Mouse (Mus musculus) midbrain, embryonic 10.5 days (tissue): Measurements from ENCODE around the gene Rps6kb1. TPM values are rescaled to one million over a fixed set of nuclear protein-coding genes. Genes with fewer than 3 reads are reported as not detected.

Experiments used
- DNase-seq: peaks from one replicate; pipeline ENCODE4 v3.0.0-alpha.2; 2017; ENCODE audit warnings: low spot score
- H3K27ac ChIP-seq: fragments of 300-500 bp; sonication (generic); replicated peaks from 2 replicates; pipeline ENCODE4 v1.5.1; 2016; ENCODE audit warnings: mild to moderate bottlenecking
- H3K27me3 ChIP-seq: fragments of 300-500 bp; sonication (generic); 2 replicates; pipeline ENCODE4 v1.6.1; 2016; ENCODE audit warnings: low read depth, mild to moderate bottlenecking; ENCODE audit not compliant: poor library complexity, severe bottlenecking
- H3K36me3 ChIP-seq: fragments of 300-500 bp; sonication (generic); 2 replicates; pipeline ENCODE4 v1.6.1; 2016; ENCODE audit warnings: mild to moderate bottlenecking, moderate library complexity
- H3K4me1 ChIP-seq: fragments of 300-500 bp; sonication (generic); 2 replicates; pipeline ENCODE4 v1.6.1; 2016
- H3K4me3 ChIP-seq: fragments of 300-500 bp; sonication (generic); 2 replicates; pipeline ENCODE4 v1.5.1; 2016; ENCODE audit warnings: mild to moderate bottlenecking, moderate library complexity
- H3K9me3 ChIP-seq: fragments of 300-500 bp; sonication (generic); replicated peaks from 2 replicates; pipeline ENCODE4 v1.6.1; 2016; ENCODE audit warnings: mild to moderate bottlenecking
- WGBS: fragments of 180-500 bp; shearing (Covaris S2); methylation state at CpG from one replicate; pipeline ENCODE4 v1.1.7; 2016; 5-methylcytosine and 5-hydroxymethylcytosine counted together
- polyA plus RNA-seq: library from polyadenylated mRNA; unstranded; fragments of >200 nt; fragmentation: Nextera tagmentation; extraction: Ambion mirVana; gene quantifications from 2 replicates; pipeline ENCODE4 v1.2.1, GENCODE M21; 2016

The Rps6kb1 gene
- polyA plus RNA-seq, 1 experiment from 2014 or later = 56.2 TPM

DNA sequence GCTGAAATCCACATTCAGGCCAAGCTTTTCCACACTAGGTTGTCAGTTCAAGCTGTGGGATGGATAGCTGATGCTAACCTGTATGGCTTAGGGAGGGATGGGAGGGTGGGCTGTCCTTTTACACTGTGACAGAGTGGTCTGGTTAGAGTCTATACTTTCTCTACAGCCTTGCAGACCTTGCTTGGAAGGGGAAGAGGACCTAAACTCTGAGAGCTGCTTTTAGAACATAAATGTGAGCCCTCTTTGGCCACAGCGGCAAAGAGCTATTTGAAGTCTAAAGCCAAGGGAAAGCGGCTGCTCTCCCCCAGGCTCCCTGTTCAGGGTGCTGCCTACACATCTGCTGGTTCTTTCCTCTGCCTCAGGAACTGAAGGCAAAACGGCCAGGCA lies 41.0 kb upstream of the Rps6kb1 start:
- peak overlapping the region; percentile 55 for H3K27ac ChIP-seq
- no peaks in the 10 kb centered on the region for H3K9me3 ChIP-seq
- no peaks in the 10 kb centered on the region for H3K27me3 ChIP-seq
- 44% methylated on average over 3 of the region's 3 CpGs for WGBS
- no peak overlapping the region for H3K4me3 ChIP-seq
- H3K4me1 ChIP-seq = peaks cover 27% of the 10 kb centered on the region
- no peak for DNase-seq
- H3K36me3 ChIP-seq = no peaks in the 10 kb centered on the region

DNA sequence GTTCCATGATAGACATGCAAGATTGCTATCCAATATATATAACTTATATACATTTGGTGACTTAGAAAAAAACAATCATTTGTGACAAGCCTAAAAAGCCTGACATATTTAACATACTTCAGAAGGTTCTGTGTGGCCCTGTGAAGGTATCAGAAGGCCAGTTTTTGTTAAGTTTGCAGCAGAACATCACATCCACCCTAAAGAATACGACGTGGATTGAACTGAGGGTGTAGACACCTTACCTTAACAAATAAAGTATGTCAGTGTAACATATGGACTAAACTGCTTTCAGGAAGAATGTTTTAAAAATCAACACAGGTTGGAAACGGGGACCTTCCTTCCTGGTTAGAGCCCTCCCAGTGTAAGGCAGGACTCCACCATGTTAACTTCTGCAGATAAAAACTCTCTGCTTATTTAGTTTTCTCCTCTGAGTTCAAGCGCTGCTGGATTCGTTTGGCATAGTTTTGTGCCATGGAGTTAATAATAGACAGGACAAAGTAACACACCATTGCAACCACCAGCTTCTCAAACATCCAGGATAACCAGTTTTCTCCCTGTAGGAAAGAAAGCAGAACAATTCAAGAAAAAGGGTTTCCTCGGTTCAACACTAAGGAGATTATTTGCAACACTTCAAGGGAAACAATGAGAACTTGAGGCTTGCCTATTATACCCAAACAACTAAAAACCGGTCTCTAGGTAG lies 40.4 kb upstream of the Rps6kb1 start:
- H3K36me3 ChIP-seq = no peaks in the 10 kb centered on the region
- H3K4me3 ChIP-seq = no peak overlapping the region
- WGBS = 69% methylated on average over 7 of the region's 7 CpGs
- no peaks in the 10 kb centered on the region for H3K27me3 ChIP-seq
- peaks cover 27% of the 10 kb centered on the region for H3K4me1 ChIP-seq
- DNase-seq = no peak
- no peaks in the 10 kb centered on the region for H3K9me3 ChIP-seq
- no peak overlapping the region for H3K27ac ChIP-seq

DNA sequence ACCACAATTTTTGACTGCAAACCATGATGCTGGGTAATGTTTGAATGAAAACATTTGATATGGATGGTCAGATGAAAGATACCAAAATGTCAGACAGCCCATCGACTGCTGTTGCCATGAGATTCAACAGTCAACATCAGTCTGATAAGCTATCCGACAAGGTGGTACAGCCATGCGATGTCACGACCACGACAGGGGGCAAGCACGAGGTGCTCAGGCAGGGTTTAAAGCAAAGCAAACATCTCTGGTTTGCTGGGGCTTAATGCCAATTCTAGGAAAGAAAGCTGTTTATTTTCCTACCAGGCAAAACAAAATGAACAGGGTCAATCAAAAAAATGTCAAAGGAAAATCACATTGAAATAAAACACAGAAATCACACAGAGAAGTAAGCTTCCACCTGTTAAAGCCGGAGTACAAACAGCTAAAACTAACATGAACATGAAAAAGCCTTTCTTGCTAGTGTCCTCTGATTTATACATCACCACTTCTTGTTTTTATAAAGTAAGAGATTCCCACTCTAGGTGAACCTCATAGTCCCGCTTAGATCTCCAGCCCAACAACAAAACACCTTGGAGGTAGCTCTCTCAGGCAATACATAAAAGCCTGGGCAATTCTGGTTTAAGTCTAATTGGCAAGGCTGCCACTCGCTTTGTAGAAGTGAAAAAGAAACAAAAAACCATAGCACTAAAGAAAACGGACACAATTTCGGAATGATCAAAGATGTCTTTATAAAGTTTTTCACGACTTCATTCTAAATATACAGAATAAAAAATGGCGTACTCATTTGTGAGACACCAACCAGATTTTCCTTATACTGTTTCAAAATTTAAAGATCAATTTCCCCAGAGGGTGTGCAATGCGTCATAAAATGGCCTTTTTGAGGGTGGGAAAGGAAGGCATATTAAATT lies 39.6 kb upstream of the Rps6kb1 start:
- DNase-seq = no peak
- Histone ChIP-seq H3K27ac (no peak overlapping the region), H3K9me3 (no peaks in the 10 kb centered on the region), H3K4me1 (peaks cover 31% of the 10 kb centered on the region), H3K4me3 (no peak overlapping the region), H3K27me3 (no peaks in the 10 kb centered on the region), H3K36me3 (no peaks in the 10 kb centered on the region)
- 90% methylated on average over 14 of the region's 14 CpGs for WGBS

DNA sequence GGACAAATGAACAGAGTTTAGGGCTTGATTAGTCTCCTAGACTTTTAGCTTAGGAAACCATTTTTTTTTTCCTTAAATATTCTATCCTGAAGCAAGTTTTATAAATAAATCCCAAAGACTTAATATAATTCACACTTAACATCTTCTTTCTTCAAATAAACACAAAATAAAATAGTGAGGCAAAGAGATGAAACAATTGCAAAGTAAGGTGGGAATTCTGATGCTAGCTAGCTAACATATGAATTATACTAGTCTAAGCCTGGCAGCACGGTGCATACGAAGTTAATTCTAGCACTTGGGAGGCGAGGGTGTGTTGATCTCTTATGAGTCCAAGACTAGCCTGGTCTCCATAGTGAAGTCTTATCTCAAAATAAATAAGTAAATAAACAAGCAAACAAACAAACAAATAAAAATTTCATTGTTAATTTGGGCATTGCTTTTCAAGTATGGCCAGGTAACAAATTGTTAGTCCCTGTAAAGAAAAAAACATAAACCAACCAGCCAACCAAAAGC lies 38.8 kb upstream of the Rps6kb1 start:
- DNase-seq = no peak
- no peak overlapping the region for H3K27ac ChIP-seq
- H3K9me3 ChIP-seq = no peaks in the 10 kb centered on the region
- H3K27me3 ChIP-seq = no peaks in the 10 kb centered on the region
- no peaks in the 10 kb centered on the region for H3K36me3 ChIP-seq
- no peak overlapping the region for H3K4me3 ChIP-seq
- peaks cover 34% of the 10 kb centered on the region for H3K4me1 ChIP-seq
- 92% methylated on average over 3 of the region's 3 CpGs for WGBS

DNA sequence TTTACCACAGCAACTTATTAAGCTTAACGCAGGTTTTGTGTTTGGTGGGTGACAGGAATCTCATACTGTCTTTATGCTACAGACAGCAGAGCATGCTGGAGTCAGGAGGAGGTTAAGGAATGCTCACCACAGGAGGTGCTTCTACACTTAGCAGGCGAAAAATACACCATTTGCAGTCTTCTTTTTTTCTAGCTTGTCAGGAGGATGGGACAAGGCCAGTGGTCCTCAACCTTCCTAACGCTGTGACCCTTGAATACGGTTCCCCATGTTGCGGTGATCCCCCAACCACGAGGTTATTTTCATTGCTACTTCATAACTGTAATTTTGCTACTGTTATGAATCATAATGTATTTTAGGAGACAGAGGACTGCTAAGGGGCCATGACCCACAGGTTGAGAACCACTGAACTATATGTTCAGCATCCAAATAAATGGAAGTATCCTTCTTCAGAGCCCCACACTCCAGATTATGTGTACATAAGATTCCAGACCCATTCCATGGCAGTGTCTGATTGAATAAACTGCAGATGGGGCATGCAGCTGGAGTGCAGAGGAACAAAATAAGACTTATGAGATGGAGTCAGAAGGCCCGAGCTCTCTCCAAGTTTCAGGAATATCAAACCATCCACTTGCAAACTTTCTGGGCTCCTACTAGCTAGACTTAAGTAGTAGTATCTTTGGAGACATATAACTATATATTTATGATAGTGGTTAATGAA lies 38.1 kb upstream of the Rps6kb1 start:
- 84% methylated on average over 7 of the region's 7 CpGs for WGBS
- H3K4me3 ChIP-seq = no peak overlapping the region
- DNase-seq = no peak
- H3K4me1 ChIP-seq = peaks cover 30% of the 10 kb centered on the region
- H3K9me3 ChIP-seq = no peaks in the 10 kb centered on the region
- no peak overlapping the region for H3K27ac ChIP-seq
- no peaks in the 10 kb centered on the region for H3K27me3 ChIP-seq
- H3K36me3 ChIP-seq = no peaks in the 10 kb centered on the region

GRCm38 (mm10) chr11:86581943-86582542 lies 37.4 kb upstream of the Rps6kb1 start:
- Histone ChIP-seq H3K36me3 (no peaks in the 10 kb centered on the region), H3K27ac (no peak overlapping the region), H3K4me3 (no peak overlapping the region), H3K27me3 (no peaks in the 10 kb centered on the region), H3K9me3 (no peaks in the 10 kb centered on the region), H3K4me1 (peaks cover 24% of the 10 kb centered on the region)
- 92% methylated on average over 12 of the region's 12 CpGs for WGBS
- DNase-seq = no peak

DNA sequence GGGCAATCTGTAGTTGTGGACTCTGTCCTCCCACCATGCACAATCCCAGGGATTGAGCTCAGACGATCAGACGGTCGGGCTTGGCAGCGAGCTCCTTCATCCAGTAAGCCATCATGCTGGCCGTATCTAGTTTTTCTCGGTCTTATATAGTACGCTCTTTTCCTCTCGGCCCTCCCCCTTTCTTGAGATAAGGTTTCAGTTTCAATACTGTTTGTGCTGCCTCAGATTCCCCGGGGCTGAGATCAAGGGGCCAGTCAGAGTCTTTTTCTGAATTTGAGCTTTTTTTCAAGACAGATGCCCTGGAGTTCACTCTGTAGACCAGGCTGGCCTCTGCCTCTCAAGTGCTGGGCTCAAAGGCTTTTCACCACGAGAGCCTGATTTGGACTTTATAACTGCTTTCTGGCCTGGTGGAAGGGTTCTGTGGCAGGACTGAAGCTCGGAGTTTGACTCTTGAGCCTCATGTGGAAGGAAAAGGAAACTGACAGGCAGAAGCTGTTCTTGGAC lies 36.7 kb upstream of the Rps6kb1 start:
- no peak overlapping the region for H3K4me3 ChIP-seq
- no peaks in the 10 kb centered on the region for H3K36me3 ChIP-seq
- H3K27me3 ChIP-seq = no peaks in the 10 kb centered on the region
- DNase-seq = no peak
- no peak overlapping the region for H3K27ac ChIP-seq
- peaks cover 20% of the 10 kb centered on the region for H3K4me1 ChIP-seq
- no peaks in the 10 kb centered on the region for H3K9me3 ChIP-seq
- WGBS = 70% methylated on average over 11 of the region's 11 CpGs

GRCm38 (mm10) chr11:86580319-86581113 lies 35.9 kb upstream of the Rps6kb1 start:
- no peak overlapping the region for H3K27ac ChIP-seq
- H3K9me3 ChIP-seq = no peaks in the 10 kb centered on the region
- H3K36me3 ChIP-seq = no peaks in the 10 kb centered on the region
- no peak overlapping the region for H3K4me3 ChIP-seq
- H3K27me3 ChIP-seq = no peaks in the 10 kb centered on the region
- no peak for DNase-seq
- WGBS = 86% methylated on average over 9 of the region's 9 CpGs
- H3K4me1 ChIP-seq = peaks cover 18% of the 10 kb centered on the region

DNA sequence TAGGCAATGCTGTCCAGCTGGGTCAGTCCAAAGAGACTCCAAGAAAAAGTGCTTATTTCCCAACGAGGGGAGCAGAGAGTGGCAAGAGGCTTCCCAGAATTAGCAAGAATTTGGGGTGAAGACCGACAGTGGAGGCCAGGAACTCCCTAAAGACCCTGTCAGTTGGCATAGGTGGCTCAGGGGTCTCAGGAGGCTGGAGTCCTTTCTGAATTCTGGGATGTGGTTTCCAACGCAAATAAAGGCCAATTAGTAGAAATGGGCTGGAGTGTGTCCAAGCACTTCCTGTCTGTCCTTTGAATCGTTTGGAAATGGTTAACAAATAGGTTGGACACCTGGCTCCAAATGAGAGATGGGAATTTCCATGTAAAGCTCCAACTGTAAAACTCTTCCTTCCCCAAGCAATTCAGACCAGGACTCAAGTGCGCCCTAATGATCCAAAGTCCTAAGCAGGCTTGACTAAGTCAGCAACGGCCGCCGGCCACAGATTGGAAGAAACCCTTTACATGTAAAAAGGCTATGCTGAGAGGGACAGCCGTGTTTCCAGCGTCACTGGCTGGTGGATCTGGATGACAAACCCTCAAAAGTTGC lies 35.2 kb upstream of the Rps6kb1 start:
- Histone ChIP-seq H3K36me3 (no peaks in the 10 kb centered on the region), H3K4me3 (no peak overlapping the region), H3K27ac (no peak overlapping the region), H3K4me1 (peaks cover 16% of the 10 kb centered on the region), H3K27me3 (no peaks in the 10 kb centered on the region), H3K9me3 (no peaks in the 10 kb centered on the region)
- no peak for DNase-seq
- 84% methylated on average over 10 of the region's 10 CpGs for WGBS

- H3K9me3 ChIP-seq = no peaks in the 10 kb centered on the region
- peaks cover 16% of the 10 kb centered on the region for H3K4me1 ChIP-seq
- no peaks in the 10 kb centered on the region for H3K36me3 ChIP-seq
- no peak for DNase-seq
- no peaks in the 10 kb centered on the region for H3K27me3 ChIP-seq
- no peak overlapping the region for H3K4me3 ChIP-seq
- 75% methylated on average over 25 of the region's 25 CpGs for WGBS
- no peak overlapping the region for H3K27ac ChIP-seq
Measured at GRCm38 (mm10) chr11:86578809-86579730, 34.5 kb upstream of the Rps6kb1 start.
